ENCODE assay signal across 17 mouse cellular contexts in the genomic region with DNA sequence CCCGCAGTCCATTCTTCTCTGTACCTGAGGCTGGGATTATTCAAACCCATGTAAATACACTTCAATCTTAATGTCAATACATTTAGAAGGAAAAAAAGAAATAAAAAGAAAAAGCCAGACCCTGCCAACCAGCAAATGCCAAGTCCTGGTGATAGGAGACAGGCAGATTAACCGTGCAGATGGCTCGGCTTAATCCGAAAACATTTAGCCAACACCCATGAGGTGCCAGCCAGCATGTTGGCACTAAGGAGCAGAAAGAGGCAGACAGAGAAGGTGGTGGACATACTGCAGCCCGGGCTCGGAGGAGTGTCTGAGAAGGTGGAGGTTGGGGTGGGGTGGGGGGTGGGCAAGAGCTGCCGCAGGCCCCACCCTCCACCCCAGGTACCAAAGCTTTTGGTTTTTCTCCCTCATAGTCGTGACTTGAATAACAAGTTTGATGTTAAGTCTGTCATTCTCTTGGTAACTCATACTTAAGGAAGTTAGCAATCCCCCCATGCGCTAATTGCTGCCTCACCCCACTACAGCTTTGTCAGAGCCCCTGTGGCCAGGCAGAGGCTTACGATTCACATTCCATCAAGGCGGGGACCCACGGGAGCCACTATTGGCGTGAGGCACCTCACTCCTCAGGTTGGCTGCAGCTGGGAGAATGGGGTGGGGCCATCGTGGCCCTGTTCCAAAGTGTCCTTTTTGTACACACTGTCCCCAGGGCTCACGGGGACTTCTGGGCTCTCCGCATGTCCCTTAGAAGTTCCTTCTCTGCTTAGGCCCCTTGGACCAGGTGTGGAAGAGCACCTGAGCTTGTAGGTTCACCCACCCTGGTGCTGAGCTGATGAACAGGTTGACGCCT.
DNase-seq lines count a peak whose midpoint lies in the region; TF ChIP-seq lines count a peak whose summit lies in the region.
"Had no signal": no experiment of that assay in that cellular context is flagged by ENCODE, and none has a peak within 500 bp of the region (broad histone marks: within the 10 kb centered on the region; RNA-seq: fewer than 3 reads in every experiment).

No protein-coding gene starts in this region.

- no peaks in the 10 kb centered on the region for H3K27me3 ChIP-seq in testis, adult 2 months (ENCODE audit: control insufficient read depth, insufficient read depth, low read length)
- H3K27me3 ChIP-seq: hindbrain, embryonic 15.5 days; limb, embryonic 13.5 days; midbrain, embryonic 12.5 days had no signal

- peak; percentile 37 for DNase-seq in kidney, postnatal 10 days
- DNase-seq in kidney, postnatal 25 days, result no peak
- no peak for DNase-seq in testis, postnatal 10 days (ENCODE audit: low spot score)
- peak; percentile 84 for DNase-seq in cerebellum, adult 9-11 months
- no peak for DNase-seq in T-cell, adult 2 months (ENCODE audit: low spot score)
- DNase-seq in right cerebral cortex, postnatal 36 days (ENCODE audit: low spot score in 2 of 2), result no peak
- DNase-seq: adrenal gland, postnatal 14 days; gastrocnemius, postnatal 25 days; heart, postnatal 14 days; kidney, adult 18-20 months; thymus, adult 2 months had no signal

- TF ChIP-seq CTCF in testis, adult 2 months (IDR thresholded peaks at IDR 0.05; ENCODE audit: control insufficient read depth, insufficient read depth, insufficient replicate concordance, low read depth, low read length), result no peak

- H3K4me3 ChIP-seq in testis, adult 2 months (ENCODE audit: control insufficient read depth, low read depth, low read length), result peak overlapping the region; percentile 81
- H3K4me3 ChIP-seq: heart, embryonic 10.5 days; hindbrain, embryonic 15.5 days; limb, embryonic 13.5 days; midbrain, embryonic 12.5 days had no signal

- H3K36me3 ChIP-seq in testis, adult 2 months (ENCODE audit: control insufficient read depth, insufficient read depth, low read length), result peaks cover 3% of the 10 kb centered on the region
- H3K36me3 ChIP-seq: heart, embryonic 10.5 days; hindbrain, embryonic 15.5 days; limb, embryonic 13.5 days; midbrain, embryonic 12.5 days had no signal

- TF ChIP-seq POLR2A in testis, adult 2 months (IDR thresholded peaks at IDR 0.05; ENCODE audit: control insufficient read depth, low read depth, low read length), result peak; percentile 32; the same call in 1 of the 2 replicates

- H3K4me1 ChIP-seq in testis, adult 2 months (ENCODE audit: control insufficient read depth, insufficient read depth, low read length), result peaks cover 3% of the 10 kb centered on the region
- H3K4me1 ChIP-seq: limb, embryonic 13.5 days had no signal

- peak overlapping the region; percentile 84 for H3K27ac ChIP-seq in testis, adult 2 months (ENCODE audit: control insufficient read depth, insufficient read depth, low read depth, low read length)
- H3K27ac ChIP-seq: heart, embryonic 10.5 days; hindbrain, embryonic 15.5 days; limb, embryonic 13.5 days; macrophage; midbrain, embryonic 12.5 days had no signal

Comparison
In these comparisons a context has a peak if more than half of its experiments do, and no peak if none do; other contexts are left out.
1. DNase-seq: peak in kidney, postnatal 10 days (single experiment) and cerebellum, adult 9-11 months (single experiment); none in kidney, postnatal 25 days (0 of 2), testis, postnatal 10 days (single experiment), T-cell, adult 2 months (single experiment) and right cerebral cortex, postnatal 36 days (0 of 2).